Mouse (Mus musculus) CH12.LX (cell line): ENCODE measurements around the gene Notch3. TPM values are rescaled to one million over a fixed set of nuclear protein-coding genes. Genes with fewer than 3 reads are reported as not detected.
"Not testable (repeated sequence)": the region's sequence is repeated elsewhere in the genome, so short reads cannot be mapped to it uniquely, and the experiment has no call there.

Experiments
- DNase-seq: peaks from one replicate; pipeline ENCODE4 v3.0.0-alpha.2; 2013; ENCODE audit errors: extremely low read depth
- H3K27ac ChIP-seq: 2 replicates; pipeline ENCODE4 v1.5.1; 2012; ENCODE audit warnings: low read depth, mild to moderate bottlenecking, control low read depth, moderate library complexity; ENCODE audit not compliant: insufficient read depth
- H3K27me3 ChIP-seq: replicated peaks from 2 replicates; pipeline ENCODE3; 2012; ENCODE audit warnings: inconsistent platforms
- H3K36me3 ChIP-seq, 2 experiments: replicated peaks in 1 of 2; 2 replicates each; pipeline versions ENCODE3 to v1.6.1; 2012; ENCODE audit warnings: inconsistent platforms in 1 of 2, low read length in 1 of 2, mild to moderate bottlenecking in 1 of 2, mixed read lengths in 1 of 2, moderate library complexity in 1 of 2; ENCODE audit not compliant: control insufficient read depth in 1 of 2, insufficient read depth in 1 of 2
- H3K4me1 ChIP-seq, 2 experiments: 2 replicates each; pipeline ENCODE4 v1.6.1; 2012; ENCODE audit warnings: inconsistent platforms in 1 of 2, moderate library complexity in 1 of 2; ENCODE audit not compliant: insufficient read depth in 2 of 2, control insufficient read depth in 1 of 2
- H3K4me2 ChIP-seq: 2 replicates; pipeline ENCODE4 v1.6.1; 2012; ENCODE audit warnings: low read depth, mild to moderate bottlenecking, control low read depth; ENCODE audit not compliant: poor library complexity, insufficient read depth, severe bottlenecking
- H3K4me3 ChIP-seq, 3 experiments: fragments of 150-350 bp in 1 of 3; sonication (generic) in 1 of 3; replicated peaks in 1 of 3; 2 replicates each; pipeline versions ENCODE3 to v1.5.1; 2011 to 2012; ENCODE audit warnings: low read depth in 2 of 3, low read length in 2 of 3, mild to moderate bottlenecking in 2 of 3, moderate library complexity in 2 of 3, control low read depth in 1 of 3, improper control_type of control experiment in 1 of 3, inconsistent platforms in 1 of 3, mixed read lengths in 1 of 3; ENCODE audit not compliant: poor library complexity in 1 of 3
- H3K79me2 ChIP-seq: replicated peaks from 2 replicates; pipeline ENCODE4 v1.6.1; 2012; ENCODE audit warnings: mild to moderate bottlenecking, moderate library complexity; ENCODE audit not compliant: control insufficient read depth, poor library complexity, insufficient read depth, severe bottlenecking; ENCODE audit errors: extremely low read depth
- H3K9ac ChIP-seq: 2 replicates; pipeline ENCODE4 v1.6.1; 2012; ENCODE audit warnings: low read depth, mild to moderate bottlenecking, control low read depth, moderate library complexity; ENCODE audit not compliant: insufficient read depth
- H3K9me3 ChIP-seq: replicated peaks from 2 replicates; pipeline ENCODE3; 2012; ENCODE audit warnings: low read length, inconsistent platforms, mixed read lengths
- CHD1 ChIP-seq: IDR thresholded peaks from 2 replicates; pipeline ENCODE4 v1.6.1; 2012; ENCODE audit warnings: low read depth, low read length, improper control_type of control experiment, inconsistent platforms
- CTCF ChIP-seq, 2 experiments: IDR thresholded peaks in 1 of 2; conservative IDR thresholded peaks in 1 of 2; 2 replicates each; pipeline ENCODE4 v1.5.1; 2011 to 2012; ENCODE audit warnings: low read depth in 2 of 2, low read length in 2 of 2, improper control_type of control experiment in 1 of 2, inconsistent platforms in 1 of 2, mild to moderate bottlenecking in 1 of 2, moderate library complexity in 1 of 2
- ELF1 ChIP-seq: IDR thresholded peaks from 2 replicates; pipeline ENCODE4 v1.6.1; 2014; ENCODE audit warnings: low read depth, mild to moderate bottlenecking, inconsistent platforms, low read length, improper control_type of control experiment
- ETS1 ChIP-seq: conservative IDR thresholded peaks from 2 replicates; pipeline ENCODE4 v1.6.1; 2012; ENCODE audit warnings: low read depth, mild to moderate bottlenecking, inconsistent platforms, low read length, improper control_type of control experiment, moderate library complexity
- HCFC1 ChIP-seq: IDR thresholded peaks from 2 replicates; pipeline ENCODE4 v1.6.1; 2012; ENCODE audit warnings: low read depth, mild to moderate bottlenecking, inconsistent platforms, low read length, improper control_type of control experiment
- JUND ChIP-seq: conservative IDR thresholded peaks from 2 replicates; pipeline ENCODE4 v1.6.1; 2011; ENCODE audit warnings: low read depth, low read length, improper control_type of control experiment
- MAFK ChIP-seq: IDR thresholded peaks from 2 replicates; pipeline ENCODE4 v1.6.1; 2011; ENCODE audit warnings: low read length, improper control_type of control experiment; ENCODE audit not compliant: insufficient replicate concordance
- MAZ ChIP-seq: IDR thresholded peaks from 2 replicates; pipeline ENCODE4 v1.6.1; 2012; ENCODE audit warnings: low read depth, mild to moderate bottlenecking, inconsistent platforms, low read length, improper control_type of control experiment, moderate library complexity
- MXI1 ChIP-seq: IDR thresholded peaks from 2 replicates; pipeline ENCODE4 v1.6.1; 2011; ENCODE audit warnings: mild to moderate bottlenecking, low read depth, low read length, improper control_type of control experiment
- MYC ChIP-seq: IDR thresholded peaks from 2 replicates; pipeline ENCODE4 v1.6.1; 2011; ENCODE audit warnings: low read depth, mild to moderate bottlenecking, improper control_type of control experiment, low read length
- POLR2A ChIP-seq: IDR thresholded peaks from 2 replicates; pipeline ENCODE4 v1.6.1; 2011; ENCODE audit warnings: low read depth, mild to moderate bottlenecking, improper control_type of control experiment, low read length
- RAD21 ChIP-seq: IDR thresholded peaks from 2 replicates; pipeline ENCODE4 v1.6.1; 2011; ENCODE audit warnings: low read depth, mild to moderate bottlenecking, low read length, improper control_type of control experiment, moderate library complexity
- RCOR1 ChIP-seq: conservative IDR thresholded peaks from 2 replicates; pipeline ENCODE4 v1.6.1; 2012; ENCODE audit warnings: low read depth, mild to moderate bottlenecking, inconsistent platforms, low read length, improper control_type of control experiment
- SIN3A ChIP-seq: IDR thresholded peaks from 2 replicates; pipeline ENCODE4 v1.6.1; 2012; ENCODE audit warnings: low read length, improper control_type of control experiment, inconsistent platforms
- SMC3 ChIP-seq: IDR thresholded peaks from 2 replicates; pipeline ENCODE4 v1.6.1; 2011; ENCODE audit warnings: low read depth, low read length, improper control_type of control experiment
- USF2 ChIP-seq: conservative IDR thresholded peaks from 2 replicates; pipeline ENCODE4 v1.6.1; 2011; ENCODE audit warnings: low read depth, low read length, improper control_type of control experiment
- ZNF384 ChIP-seq: IDR thresholded peaks from 2 replicates; pipeline ENCODE4 v1.6.1; 2012; ENCODE audit warnings: low read depth, low read length, improper control_type of control experiment, inconsistent platforms
- dilution Hi-C: fragments of 300-500 bp; cut with MboI; formaldehyde crosslinking; loops from 2 replicates; pipeline ENCODE4 v1.14.3; 2020; ENCODE audit warnings: low sequenced_read_pairs; ENCODE audit not compliant: extremely low pct_unique_long_range_greater_than_20kb, extremely low pct_ligation_motif_present
- in situ Hi-C: fragments of 300-500 bp; cut with MboI; formaldehyde crosslinking; loops from 3 replicates; pipeline ENCODE4 v1.14.3; 2019; ENCODE audit warnings: low sequenced_read_pairs, low pct_ligation_motif_present, low pct_unique_long_range_greater_than_20kb, mixed read lengths
- polyA plus RNA-seq: library from polyadenylated mRNA; unstranded; fragments of >175 nt; gene quantifications from 2 replicates; pipeline ENCODE4 v1.2.1, GENCODE M21; 2012; ENCODE audit warnings: low read depth; ENCODE audit not compliant: insufficient read length
- total RNA-seq, 2 experiments: library from RNA; depleted of rRNA; stranded (reverse); fragments of 300-350 nt in 1 of 2; fragments of >200 nt in 1 of 2; gene quantifications; 2 replicates each; pipeline ENCODE4 v1.2.3; 2012 to 2014

Gene Notch3
- total and polyA plus RNA-seq, 3 experiments: 0.17 TPM; not detected in 2

- Histone ChIP-seq H3K4me1 (peaks cover 0 to 15% of the 10 kb centered on the region in 2 experiments; a peak in 3 of 4 replicates), H3K9me3 (peaks cover 11% of the 10 kb centered on the region)
- H3K36me3 ChIP-seq, H3K9ac ChIP-seq, dilution Hi-C loops, H3K4me3 ChIP-seq, in situ Hi-C loops, H3K27ac ChIP-seq, H3K27me3 ChIP-seq, DNase-seq, H3K4me2 ChIP-seq, H3K79me2 ChIP-seq: not testable (repeated sequence)
These were observed 67.7 kb downstream of the Notch3 start for GRCm38 (mm10) chr17:32098905-32099304.

GRCm38 (mm10) chr17:32097676-32098075, 69.0 kb downstream of the Notch3 start:
- H3K27me3 ChIP-seq: peaks cover 3% of the 10 kb centered on the region
- peaks cover 0 to 15% of the 10 kb centered on the region in 2 experiments; a peak in 3 of 4 replicates for H3K4me1 ChIP-seq
- H3K79me2 ChIP-seq: no peaks in the 10 kb centered on the region
- TF ChIP-seq USF2 (no peak), MAFK (no peak), SIN3A (no peak), POLR2A (no peak), ETS1 (no peak), ZNF384 (no peak), RCOR1 (no peak), MYC (no peak), HCFC1 (no peak), MXI1 (no peak), CHD1 (no peak), JUND (no peak), ELF1 (no peak), MAZ (no peak), SMC3 (no peak), RAD21 (no peak)
- 0 out of 2 replicates have a peak overlapping the region, but pooled peaks have one; percentile 50 for H3K4me2 ChIP-seq
- no peaks in the 10 kb centered on the region for H3K36me3 ChIP-seq
- no peak overlapping the region for H3K9ac ChIP-seq
- in situ Hi-C loops: no loop called here
- dilution Hi-C loops: no loop called here
- H3K9me3 ChIP-seq: peaks cover 21% of the 10 kb centered on the region
- no peak overlapping the region for H3K4me3 ChIP-seq
- DNase-seq: no peak
- no peak overlapping the region for H3K27ac ChIP-seq

GRCm38 (mm10) chr17:32092895-32093294, 73.8 kb downstream of the Notch3 start:
- TF ChIP-seq MAZ (no peak), CTCF (conservative IDR thresholded peaks at IDR 0.05 in 1 of 2, IDR thresholded peaks at IDR 0.05 in 1 of 2; ENCODE audit: low read depth in 2 of 2, low read length in 2 of 2) (peak in 1 of 2 experiments; percentile 25; a peak in 1 of 4 replicates)
- Histone ChIP-seq H3K36me3 (no peaks in the 10 kb centered on the region), H3K9ac (no peak overlapping the region), H3K4me3 (no peak overlapping the region), H3K79me2 (no peaks in the 10 kb centered on the region), H3K9me3 (peaks cover 10% of the 10 kb centered on the region), H3K27me3 (no peaks in the 10 kb centered on the region), H3K4me2 (no peak overlapping the region), H3K4me1 (peaks cover 9 to 31% of the 10 kb centered on the region in 2 experiments), H3K27ac (no peak overlapping the region)
- dilution Hi-C loops (no loop called here), in situ Hi-C loops (no loop called here)
- DNase-seq: no peak
